Mouse (Mus musculus) c-Kit-positive CD71-positive TER-119-positive erythroid progenitor cells, embryonic 14.5 days (primary cell): ENCODE measurements around the gene 2010003K11Rik.

Experiments used
- DNase-seq: peaks from one replicate; pipeline ENCODE4 v3.0.0-alpha.2; 2013; ENCODE audit warnings: low spot score

The 2010003K11Rik gene

DNA sequence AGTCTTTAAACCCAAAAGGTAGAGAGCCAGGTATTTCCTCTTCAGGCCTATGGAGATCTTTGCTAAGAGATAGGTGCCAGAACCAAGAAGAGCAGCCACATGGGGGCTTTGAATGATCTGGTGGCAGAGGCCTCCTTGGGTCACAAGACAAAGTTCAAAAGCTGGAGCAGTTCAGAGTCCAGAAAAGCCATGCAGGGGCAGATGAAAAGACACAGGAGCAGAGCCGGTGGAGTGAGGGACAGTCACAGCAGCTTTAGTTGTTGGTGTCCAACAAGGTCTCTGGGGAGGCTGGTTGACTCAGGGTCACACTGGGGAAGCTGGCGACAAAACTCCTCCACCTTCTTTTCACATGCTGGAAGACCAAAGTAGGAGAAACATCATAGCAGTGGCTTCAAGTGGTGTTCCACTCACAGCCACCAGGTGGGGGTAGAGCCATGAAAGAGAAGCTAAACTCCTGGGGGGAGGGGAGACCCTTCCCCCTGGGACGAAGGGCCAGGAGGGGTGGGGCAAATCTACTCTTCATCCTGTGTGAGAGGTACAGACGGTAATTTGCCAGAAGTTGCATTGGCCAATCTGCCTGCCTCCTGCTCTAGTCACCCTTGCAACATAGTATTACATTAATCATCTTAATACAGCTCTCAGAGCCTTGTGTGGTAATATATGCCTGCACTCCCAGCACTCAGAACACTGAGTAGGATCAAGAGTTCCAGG is 965 bp downstream of the 2010003K11Rik start:
- peak; percentile 70 for DNase-seq

DNA sequence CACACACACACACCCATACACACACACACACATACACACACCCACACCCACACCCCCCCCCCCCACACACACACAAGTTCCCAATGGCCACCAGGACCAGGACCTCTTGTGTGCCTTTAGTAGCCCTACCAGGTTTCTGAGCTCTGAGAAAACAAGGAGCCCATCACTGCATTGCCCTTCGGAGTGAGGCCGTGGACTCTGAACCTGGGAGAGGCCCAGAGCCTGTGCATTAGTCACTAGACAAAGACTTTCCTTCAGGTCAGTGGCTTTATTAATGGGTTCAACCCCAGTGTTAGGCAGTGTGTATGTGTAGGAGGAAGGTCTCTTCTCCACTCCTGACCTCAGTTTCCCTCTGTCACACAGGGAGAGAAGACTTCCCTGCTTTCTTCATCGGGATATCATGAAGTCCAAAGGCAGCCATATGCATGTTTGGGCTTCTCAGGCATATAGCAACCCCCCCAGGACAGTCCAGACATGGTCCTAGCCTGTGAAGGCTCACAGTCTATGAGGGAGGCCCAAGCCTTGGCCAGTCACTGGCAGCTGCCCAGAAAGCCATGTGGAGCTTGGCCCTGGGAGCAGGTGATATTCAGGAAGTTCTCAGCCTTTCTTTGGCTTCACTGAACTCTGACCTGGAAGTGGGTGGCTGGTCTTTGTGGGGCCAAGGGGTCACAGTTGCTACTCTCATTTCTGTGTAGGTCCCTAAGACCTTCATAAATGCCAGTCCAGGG is 1.7 kb downstream of the 2010003K11Rik start:
- DNase-seq: no peak

DNA sequence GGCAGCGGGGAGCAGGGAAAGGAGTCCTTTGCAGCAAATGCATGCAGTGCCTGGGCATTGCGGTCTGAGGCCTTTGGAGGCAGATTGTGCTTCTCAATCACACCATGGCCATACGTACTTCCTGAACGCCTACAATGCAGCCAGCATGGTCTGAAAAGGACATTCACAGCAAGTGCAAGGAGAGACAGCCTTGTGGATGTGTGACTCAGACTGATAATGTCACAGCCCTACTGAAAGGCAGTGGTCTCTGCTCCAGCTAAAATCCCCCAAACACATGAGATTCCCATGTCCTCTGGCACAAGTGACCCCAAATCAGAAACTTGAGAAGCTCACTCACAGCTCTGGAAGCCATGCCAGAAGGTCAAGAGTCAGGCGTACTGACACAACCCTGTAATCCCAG is 2.6 kb downstream of the 2010003K11Rik start:
- no peak for DNase-seq

DNA sequence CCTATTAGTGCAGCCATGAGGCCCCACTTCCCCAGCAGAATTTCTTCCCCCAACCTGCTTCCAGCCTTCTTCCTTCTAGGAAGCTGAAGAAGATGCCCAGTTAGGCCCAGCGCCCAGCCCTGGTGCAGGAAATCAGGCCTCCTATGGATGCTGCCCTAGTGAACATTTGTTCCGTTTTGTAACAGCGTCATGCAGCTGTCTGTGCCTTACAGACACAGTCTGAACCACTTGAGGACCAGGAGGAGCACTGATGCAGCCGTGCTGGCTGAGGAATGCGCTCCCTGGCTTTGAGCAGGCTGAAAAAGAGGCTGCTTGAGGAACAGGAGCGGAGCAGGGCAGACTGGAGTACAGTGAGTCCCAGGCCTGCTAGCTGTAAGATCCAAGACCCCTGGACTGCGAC is 3.7 kb downstream of the 2010003K11Rik start:
- no peak for DNase-seq

DNA sequence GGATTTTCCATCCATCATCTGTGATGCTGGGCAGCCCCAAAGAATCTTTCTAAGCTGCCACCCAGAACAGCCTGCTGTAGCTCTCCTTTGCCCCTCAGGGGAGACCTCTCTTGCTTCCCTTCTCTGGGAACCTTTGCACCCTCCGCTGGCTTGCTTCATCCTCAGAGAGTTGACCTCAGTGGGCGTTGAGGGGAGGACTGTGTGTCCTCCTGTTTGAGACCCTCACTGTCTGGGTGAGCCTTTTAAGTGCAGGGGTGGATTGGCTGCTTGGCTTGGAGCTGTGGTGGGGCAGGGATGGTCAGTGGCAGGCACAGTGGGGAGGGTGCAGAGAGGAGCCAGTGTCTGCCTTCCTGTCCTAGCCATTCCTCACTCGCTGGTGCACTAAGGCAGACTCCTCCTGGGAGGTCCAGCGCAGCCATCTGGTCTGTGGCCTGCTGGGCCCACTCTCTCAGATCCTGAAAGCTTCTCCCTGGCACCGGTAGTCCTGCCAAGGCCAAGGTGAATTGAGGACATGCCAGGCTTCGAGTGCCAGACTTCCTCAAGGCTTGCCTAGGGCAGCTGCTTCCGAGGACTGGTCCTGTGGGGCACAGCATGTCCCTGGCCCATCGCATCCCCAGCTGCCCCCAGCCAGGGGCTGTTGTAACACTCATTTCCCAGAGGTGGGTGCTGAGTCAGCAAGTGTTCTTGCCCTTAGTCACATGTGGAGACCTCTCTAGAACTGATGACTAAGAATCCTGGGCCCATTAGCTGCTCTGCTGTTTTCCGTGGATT is 5.7 kb downstream of the 2010003K11Rik start:
- no peak for DNase-seq

DNA sequence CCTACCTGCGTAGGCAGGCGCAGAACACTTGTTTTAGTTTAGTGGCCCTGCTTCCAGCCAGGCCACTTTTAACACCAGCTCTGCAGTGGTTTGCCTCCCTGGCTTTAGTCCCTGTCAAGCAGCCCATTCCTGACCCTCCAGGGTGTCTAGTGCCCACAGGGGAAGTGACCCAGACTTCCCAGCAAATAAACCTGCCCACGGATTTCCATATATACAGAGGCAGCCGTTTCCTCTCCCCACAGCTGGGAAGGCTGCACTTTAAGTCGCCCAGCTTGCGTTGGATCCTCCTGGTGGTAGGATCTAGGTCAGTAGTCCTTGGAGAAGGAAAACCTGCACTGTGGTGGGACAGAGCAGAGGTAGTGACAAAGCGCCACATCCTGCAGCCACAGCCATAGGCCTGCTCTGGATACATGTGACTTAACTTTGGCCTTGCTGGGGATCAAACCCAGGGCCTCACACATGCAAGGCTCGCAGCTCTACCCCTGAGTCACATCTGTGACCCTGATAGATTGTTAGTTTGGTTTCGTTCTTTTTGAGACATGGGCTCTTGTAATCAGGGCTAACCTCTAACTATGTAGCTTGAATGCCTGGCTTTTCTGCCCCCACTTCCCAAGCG is 7.2 kb downstream of the 2010003K11Rik start:
- no peak for DNase-seq

DNA sequence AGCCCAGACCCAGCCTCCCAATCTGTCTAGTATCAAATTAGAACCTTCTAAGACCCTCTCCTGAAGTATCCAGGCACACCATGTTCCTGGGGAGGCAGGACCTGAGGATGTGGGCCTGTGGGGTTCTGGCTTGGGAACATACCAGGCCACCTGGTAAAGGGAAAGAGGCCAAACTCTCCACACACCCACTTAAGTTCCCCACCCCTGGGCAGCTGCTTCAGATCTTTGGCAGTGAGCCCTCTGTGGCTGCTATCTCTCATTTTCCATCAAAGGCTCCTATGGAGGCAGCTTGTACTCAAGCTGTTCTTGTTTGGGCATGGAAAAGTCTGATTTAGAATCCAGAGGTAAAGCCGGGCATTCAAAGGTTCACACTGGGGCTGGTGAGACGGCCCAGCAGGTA is 10.5 kb downstream of the 2010003K11Rik start:
- no peak for DNase-seq

DNA sequence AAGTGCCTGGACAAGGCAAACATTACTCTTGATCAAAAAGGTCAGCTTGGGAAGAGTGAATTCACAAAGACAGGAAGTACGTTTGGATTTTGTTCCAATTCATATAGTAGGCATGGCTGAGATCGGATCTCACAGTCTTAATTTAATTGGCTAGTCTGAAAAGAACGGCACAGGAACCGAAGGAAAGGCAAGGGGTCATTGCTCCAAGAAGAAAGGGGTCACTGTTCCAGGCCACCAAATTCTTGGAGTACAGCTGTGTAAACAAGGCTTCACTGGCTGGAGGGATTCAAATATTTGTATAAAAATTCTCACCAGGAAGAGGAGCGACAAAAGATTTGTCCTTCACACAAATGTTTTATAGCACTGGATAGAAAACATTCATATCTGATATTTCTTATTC is 13.4 kb downstream of the 2010003K11Rik start:
- no peak for DNase-seq

DNA sequence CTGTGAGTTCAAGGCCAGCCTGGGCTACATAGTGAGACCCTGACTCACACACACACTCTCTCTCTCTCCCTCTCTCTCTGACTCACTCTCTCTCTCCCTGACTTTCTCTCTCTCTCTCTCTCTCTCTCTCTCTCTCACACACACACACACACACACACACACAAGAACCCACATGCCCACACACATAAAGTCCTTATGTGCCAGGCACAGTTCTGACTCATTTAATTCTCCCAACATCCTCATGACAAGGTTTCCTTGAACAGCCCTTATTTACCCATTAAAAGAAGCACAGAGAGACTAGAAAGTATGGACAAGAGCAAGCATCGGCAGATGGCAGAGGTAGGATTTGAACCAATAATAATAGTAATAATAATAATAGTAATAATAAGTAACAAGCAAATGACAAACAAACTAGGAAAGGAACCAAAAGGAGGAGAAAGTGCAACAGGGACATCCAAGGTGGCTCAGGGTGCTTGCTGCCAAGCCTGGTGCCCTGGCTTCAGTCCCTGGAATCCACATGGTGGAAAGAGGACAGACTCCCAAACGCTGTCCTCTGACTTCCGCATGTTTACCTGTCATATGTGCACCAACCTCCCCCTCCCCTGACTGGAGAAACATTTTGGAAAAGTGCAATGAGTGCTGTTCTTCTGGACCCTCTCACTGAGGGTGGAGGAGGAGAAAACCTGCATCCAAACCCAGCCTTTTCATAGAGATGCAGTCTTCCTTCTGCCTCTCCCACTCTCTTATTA is 16.1 kb downstream of the 2010003K11Rik start:
- DNase-seq: no peak

DNA sequence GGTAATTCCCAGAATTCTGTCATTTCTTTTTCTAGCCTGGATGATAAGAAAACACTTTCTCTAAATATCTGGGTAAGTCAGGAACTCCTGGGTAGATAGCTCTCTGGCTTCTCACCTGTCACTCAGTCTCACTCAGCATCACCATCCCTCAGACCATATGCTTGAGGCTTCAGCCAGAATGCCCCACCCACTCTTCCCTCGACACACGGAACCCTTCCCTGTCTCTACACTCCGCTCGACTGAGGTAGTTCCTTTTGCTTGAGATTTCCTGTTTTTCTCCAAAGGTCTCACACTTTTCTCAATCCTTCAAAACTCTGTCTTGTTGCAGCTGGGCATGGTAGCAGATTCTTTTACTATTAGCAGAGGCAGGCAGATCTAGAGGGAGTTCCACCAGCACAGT is 17.1 kb downstream of the 2010003K11Rik start:
- DNase-seq: no peak

DNA sequence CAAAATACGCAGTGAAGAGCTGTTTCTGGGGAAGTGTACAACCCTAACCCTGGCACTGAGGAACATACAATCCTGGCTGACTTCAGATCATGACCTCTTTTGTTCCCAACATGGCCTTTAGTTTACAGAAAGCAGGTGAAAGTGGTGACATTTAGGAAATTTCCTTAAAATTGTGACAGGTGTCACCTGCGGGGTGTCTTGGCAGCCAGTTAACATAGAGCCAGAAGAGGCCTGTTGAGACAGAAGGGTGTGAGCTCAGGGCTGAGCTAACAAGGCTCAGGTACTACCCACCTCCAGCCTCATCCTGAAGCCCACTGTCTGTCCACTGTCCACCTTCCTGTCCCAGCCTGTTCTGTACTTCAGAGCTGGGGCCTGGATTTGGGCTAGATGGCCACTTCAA is 18.3 kb downstream of the 2010003K11Rik start:
- no peak for DNase-seq

DNA sequence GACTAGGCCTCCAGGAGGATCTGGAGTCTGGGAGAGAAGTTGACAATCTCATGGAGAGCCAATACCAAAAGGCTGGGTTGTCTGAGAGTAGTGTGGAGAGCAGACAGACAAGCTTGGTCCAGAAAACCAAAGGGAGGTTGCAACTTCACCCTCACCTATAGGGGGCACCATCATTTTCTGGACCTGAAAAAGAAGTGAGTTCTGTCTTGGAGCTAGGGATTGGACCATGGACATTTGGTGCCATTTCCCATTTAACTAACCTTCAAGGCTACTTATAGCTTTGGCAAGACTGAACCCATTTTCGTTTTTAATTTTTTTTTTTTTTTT is 20.2 kb downstream of the 2010003K11Rik start:
- DNase-seq: peak; percentile 39

DNA sequence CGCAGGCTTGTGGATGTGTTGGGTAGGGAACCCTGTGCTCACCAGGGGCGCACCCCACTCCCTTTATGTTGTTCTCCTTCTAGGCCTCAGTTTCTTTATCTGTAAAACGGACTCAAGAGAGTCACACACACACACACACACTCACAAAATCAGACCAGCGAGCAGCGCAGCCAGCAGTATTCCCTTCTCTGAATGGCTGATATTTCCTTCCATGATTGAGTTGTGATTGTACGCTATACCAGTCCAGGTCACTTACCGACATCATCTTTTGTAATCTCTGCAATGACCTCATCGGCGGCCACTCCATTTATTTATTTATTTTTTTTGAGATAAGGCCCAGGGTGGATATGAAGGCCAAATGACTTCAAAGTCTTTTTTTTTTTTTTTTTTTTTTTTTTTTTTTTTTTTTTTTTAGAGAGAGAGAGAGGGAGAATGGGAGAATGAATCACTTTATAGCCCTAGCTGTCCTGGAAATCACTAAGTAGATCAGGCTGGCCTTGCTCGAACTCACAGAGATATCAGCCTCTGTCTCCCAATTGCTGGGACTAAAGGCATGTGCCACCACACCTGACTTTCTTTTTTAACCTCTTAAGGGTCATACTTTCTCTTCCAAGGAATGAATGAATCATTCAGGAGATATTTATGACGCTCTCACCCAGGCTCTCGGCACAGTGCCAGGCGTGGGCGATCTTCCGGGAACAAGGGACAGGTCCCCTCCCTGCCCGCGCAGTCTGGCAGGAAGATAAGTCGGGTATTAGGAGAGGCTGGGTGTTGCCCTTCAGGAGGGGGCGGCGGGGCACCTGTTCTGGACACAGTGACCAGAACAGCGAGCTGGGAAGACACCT is 20.8 kb downstream of the 2010003K11Rik start, which contains the start of gene Syt12:
Gene Syt12 (minus strand): TSS at position 103 of the 845 bp plus-strand sequence.
- DNase-seq: peak; percentile 55

DNA sequence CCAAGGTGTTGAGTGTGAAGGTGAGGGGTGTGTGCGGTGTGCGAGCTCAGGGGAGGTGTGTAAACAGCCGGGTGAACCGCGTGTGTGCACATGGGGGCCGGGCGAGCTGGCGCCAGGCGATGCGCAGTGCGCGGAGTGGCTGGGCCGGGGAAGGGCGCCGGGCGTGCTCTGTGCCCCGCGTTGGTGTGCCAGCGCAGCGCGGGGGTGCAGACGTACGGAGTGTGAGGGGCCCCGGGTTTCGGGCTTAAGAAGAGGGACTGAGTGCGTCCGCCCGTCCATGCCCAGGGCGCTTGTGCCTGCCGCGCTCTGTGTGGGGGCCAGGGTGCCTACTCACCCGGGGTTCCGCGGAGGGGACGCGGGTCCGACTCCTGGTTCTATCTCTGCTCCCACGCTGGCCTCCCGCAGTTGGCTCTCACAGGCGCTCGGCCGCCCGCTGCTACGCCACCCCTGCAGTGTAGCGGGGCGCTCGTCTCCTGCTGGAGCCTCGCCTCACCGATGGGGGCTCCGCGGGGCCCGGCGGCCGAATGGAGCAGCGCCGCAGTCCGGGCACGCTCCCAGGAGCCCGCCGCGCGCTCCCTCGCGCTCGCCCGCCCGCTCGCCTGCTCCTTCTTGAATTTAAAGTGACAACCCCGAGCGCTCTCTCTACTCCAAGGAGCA is 21.7 kb downstream of the 2010003K11Rik start:
- DNase-seq: no peak

DNA sequence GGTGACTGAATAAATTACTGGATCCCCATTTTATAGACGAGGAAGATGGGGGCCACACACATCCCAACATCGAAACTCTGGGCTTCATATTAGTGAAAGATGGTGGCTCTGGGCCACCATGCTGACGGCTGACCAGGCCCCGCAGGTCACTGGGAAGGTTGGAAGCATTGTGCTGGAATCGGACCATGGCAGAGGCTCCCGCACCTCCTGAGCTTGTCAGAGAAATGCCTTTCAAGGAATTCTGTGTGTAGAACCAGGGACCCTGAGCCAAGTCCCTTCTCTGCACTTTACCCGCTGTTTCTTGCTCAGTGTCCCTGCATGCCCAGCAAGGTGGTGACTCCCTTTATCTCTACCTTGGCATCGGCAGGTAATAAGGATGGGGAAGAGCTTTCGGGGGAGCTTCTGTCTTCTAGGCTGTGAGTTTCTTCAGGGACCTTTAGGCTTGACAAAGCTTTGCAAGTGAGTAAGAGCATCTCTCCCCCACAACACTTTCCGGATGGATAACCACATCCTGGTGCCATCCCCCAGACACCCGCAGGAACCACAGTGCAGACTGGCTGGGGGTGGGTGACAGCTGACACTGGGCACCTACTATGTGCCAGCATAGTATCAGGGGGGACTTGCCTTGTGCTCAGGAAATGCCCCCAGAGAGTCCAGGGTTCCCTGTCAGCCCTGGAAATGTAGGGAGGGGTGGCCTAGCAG is 23.0 kb downstream of the 2010003K11Rik start:
- no peak for DNase-seq

DNA sequence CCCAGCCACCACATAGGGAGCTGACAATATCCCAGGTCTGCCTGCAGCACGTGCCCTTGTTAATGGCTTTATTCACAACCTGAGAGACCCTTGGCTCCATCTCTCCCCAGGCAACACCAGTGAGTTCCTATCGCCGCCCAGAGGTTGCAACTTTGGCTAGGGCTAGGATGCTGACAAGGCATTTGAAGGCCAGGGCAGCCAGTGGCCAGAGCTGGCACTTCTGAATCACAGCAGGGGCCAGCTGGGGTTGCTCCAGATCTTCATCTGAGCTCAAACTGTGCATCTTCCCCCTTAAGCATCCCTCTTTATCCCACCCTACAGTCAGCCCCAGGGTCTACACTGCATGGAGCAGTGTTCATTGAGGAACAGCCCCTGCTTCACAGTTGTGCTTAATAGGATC is 23.6 kb downstream of the 2010003K11Rik start:
- DNase-seq: no peak

DNA sequence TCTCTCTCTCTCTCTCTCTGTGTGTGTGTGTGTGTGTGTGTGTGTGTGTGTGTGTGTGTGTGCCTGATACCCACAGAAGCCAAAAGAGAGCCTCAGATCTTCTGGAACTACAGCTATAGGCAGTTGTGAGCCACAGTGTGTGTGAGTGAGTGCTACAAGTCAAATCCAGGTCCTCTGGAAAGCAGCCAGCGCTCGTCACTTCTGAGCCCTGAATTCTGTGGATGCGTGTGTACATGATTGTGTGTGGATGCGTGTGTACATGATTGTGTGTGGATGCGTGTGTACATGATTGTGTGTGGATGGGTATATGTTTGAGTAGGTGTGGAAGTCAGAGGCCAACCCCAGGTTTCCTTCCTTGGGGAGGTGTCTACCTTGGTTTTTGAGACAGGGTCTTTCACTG is 24.8 kb downstream of the 2010003K11Rik start:
- no peak for DNase-seq

DNA sequence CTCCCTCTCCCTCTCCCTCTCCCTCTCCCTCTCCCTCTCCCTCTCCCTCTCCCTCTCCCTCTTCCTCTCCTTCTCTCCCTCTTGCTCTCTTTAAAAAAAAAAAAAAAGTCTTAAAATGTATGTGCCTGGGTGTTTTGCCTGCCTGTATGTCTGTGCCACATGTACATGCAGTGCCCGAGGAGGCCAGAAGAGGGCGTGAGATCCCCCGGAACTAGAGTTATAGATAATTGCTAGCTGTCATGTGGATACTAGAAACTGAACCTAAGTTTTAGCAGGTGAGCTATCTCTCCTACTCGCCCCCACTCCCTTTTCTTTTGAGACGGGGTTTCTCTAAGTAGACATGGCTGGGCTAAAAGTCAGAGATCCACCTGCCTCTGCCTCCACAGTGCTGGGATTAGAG is 30.0 kb downstream of the 2010003K11Rik start:
- peak; percentile 29 for DNase-seq

DNA sequence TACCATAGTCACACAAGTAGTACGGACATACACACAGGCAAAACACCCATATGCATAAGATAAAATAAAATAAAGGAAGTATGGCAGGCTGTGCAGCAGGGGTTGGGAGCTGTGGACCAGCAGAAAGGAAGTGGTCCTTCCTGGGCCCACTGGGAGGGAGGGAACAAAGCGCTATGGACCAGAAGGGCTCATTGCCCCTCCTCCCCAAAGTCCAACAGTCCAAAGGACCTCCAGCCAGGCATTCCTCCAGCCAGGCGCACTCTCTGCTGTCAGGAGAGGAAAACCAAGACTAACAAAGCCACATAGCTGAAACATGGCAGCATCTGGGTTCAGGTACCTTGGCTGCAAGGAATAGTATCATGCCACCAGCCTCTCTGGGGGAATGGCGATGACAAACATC is 33.7 kb downstream of the 2010003K11Rik start:
- no peak for DNase-seq

DNA sequence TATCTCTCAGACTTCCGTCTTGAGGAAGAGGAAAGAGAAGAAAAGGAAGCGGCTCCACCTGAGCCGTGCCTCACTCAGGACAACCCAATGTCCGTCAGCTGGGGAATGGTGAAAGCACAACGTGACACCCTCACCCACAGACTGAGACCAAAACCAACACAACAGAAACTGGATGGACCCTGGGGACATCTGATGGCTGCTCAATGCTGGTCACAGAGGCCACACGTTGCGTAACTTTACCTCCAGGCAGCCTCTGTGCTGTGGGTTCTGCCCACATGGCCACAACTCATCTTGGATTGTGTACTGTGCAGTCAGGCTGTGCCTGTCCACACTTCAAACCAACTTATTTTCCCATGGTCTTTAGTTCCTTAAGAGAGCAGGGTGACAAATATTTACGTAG is 36.4 kb downstream of the 2010003K11Rik start:
- DNase-seq: no peak
